Mouse (Mus musculus): ENCODE measurements around the gene Babam2.
A peak's percentile ranks its signal among the peaks of the same experiment; 100 is the strongest.

The Babam2 gene

DNA sequence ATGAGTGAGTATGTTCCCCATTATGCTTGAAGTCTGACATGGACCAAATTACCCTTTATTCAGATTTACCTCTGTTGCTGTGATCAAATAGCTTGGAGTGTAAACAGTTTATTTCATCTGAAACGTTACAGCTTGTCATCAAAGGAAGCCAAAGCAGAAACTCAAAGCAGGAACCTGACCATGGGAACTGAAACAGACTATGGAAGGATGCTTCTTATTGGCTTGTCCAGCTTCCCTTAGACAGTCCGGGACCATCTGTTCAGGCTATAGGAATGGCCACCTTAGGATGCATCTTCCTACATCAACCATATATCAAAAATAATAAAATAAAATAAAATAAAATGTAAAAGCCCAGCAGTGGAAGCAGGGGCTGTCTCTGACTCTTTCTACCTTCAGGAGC is 183.0 kb downstream of the Babam2 start:
- DNase-seq (ENCODE audit: low spot score in 2 of 2): no peak

- no peak for DNase-seq (ENCODE audit: low spot score in 2 of 2)
Observed at GRCm38 (mm10) chr5:31882297-31882696, 184.8 kb downstream of the Babam2 start.

- no peak for DNase-seq (ENCODE audit: low spot score in 2 of 2)
Observed at GRCm38 (mm10) chr5:31884962-31885361, 187.5 kb downstream of the Babam2 start.

- peak; percentile 57 to 58 for DNase-seq (ENCODE audit: low spot score in 2 of 2)
Observed at GRCm38 (mm10) chr5:31887590-31887989, 190.1 kb downstream of the Babam2 start.

DNA sequence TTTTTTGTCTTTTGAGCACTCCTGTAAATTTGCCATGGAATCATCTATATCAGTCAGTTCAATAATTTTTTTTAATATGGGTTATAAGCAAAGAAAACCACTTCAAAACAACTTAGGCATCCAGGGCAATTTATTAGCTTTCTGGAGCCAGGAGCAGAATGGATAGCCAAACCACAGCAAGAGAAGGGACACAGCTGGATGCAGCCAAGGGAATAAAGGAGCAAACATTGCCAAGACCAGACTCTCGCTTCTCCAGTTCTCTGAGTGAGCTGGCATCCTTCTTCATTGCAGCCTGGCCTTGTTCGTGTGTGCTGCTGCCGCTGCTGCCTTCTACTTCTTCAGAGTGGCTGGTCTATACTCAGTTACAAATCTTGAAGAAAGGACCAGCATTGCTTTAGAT is 190.9 kb downstream of the Babam2 start:
- no peak for DNase-seq (ENCODE audit: low spot score in 2 of 2)

GRCm38 (mm10) chr5:31892631-31893030 is 195.1 kb downstream of the Babam2 start:
- DNase-seq (ENCODE audit: low spot score in 2 of 2): no peak

GRCm38 (mm10) chr5:31899901-31900300 is 202.4 kb downstream of the Babam2 start:
- DNase-seq (ENCODE audit: low spot score in 2 of 2): no peak

- DNase-seq (ENCODE audit: low spot score in 2 of 2): no peak
Observed at GRCm38 (mm10) chr5:31902144-31902543, 204.7 kb downstream of the Babam2 start.

GRCm38 (mm10) chr5:31902891-31903290 is 205.4 kb downstream of the Babam2 start:
- no peak for DNase-seq (ENCODE audit: low spot score in 2 of 2)

DNA sequence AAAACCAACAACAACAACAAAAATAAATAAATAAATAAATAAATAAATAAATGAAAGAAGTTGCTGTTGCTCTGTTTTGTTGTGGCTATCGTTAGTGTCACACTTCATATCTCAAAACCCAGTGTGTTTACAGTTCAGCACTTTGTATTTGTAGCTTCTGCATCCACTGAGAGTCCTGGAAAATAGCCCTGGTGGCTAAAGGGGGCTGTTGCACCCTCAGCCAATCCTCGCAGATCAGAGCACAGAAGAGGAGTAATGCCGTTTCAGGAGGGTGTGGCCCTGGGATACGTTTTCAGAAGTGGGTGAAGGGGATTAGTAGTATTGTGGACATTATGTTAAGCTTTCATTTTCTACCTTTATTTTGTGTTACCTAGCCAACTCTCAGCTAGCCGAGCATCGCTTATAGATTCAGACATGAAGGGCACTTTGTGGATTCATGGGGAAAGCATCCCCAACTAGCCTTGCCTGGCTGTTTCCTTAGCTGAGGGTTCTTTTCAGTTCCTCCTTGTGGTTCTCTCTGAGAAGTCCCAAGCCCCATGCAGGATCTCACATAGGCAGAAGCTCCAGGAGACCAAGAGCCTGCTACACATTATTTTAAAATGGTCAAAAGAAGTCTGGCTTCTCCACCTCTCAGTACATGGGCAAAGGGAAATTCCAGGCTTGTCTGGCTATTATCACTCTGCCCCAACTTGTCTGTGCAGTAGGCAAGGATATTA is 207.6 kb downstream of the Babam2 start:
- DNase-seq (ENCODE audit: low spot score in 2 of 2): peak in 1 of 2 experiments; percentile 25

- DNase-seq (ENCODE audit: low spot score in 2 of 2): peak in 1 of 2 experiments; percentile 69
Observed at GRCm38 (mm10) chr5:31905808-31906207, 208.3 kb downstream of the Babam2 start.

GRCm38 (mm10) chr5:31906286-31906951 is 208.9 kb downstream of the Babam2 start:
- DNase-seq (ENCODE audit: low spot score in 2 of 2): peak in 1 of 2 experiments; percentile 15

DNA sequence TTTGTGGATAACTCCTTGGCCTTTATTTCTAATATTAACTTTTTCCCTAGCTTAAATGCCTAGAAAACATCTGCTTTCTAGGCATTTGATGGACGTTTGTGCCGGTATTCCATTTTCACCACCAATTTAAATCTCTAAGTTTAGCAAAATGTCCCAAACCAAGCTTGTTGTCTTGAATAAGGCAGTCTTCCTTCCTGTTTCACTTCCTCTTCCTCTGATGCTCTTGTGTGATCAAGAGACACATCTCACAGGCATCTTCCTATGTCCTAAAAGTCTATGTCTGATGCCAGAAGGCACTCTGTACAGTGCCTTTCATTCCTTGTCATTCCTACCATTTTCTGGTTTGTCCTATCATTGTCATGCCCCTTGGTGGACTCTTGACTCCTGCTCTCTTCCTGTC is 210.5 kb downstream of the Babam2 start:
- peak; percentile 55 to 68 for DNase-seq (ENCODE audit: low spot score in 2 of 2)

GRCm38 (mm10) chr5:31908818-31909217 is 211.3 kb downstream of the Babam2 start:
- no peak for DNase-seq (ENCODE audit: low spot score in 2 of 2)

DNA sequence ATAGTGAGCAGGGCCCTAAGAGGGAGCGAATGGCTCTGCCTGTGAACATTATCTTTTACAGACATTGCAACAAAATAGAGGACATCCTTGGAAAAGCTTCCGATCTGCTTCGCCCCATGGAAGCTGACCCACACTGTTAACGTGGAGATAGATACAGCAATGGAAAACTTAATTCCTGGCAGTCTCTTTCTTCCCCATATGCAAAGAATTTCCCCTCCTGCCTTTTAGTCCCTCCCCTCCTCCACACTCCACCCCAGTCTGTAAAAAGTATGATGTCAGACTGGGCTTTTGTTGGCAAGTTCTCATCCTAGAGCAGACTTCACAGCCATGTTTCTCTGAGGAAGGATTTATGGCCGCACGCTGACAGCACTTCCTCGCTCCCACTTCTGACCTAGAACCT is 218.8 kb downstream of the Babam2 start:
- DNase-seq (ENCODE audit: low spot score in 2 of 2): no peak

- DNase-seq (ENCODE audit: low spot score in 2 of 2): peak; percentile 62 to 70
Observed at GRCm38 (mm10) chr5:31918566-31918965, 221.1 kb downstream of the Babam2 start.

DNA sequence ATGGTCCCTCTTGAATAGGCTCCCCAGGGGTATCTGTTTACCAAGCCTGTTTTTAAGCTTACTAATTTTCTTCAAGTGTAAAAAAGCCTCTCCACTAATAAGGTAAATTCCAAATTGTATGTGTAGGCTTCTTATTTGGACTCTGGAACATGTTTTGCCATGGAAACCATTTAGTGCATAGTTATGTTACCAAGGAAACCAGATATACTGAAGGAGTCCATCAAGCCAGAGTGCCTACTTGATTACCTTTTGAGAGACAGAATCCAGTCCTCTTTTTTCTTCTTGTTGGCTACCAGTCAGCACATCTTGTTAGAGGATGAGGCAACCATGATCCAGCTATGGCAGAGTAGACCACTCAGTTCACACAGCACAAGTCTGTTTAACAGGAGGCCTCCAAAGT is 222.6 kb downstream of the Babam2 start:
- no peak for DNase-seq (ENCODE audit: low spot score in 2 of 2)

- no peak for DNase-seq (ENCODE audit: low spot score in 2 of 2)
Observed at GRCm38 (mm10) chr5:31920890-31921289, 223.4 kb downstream of the Babam2 start.

DNA sequence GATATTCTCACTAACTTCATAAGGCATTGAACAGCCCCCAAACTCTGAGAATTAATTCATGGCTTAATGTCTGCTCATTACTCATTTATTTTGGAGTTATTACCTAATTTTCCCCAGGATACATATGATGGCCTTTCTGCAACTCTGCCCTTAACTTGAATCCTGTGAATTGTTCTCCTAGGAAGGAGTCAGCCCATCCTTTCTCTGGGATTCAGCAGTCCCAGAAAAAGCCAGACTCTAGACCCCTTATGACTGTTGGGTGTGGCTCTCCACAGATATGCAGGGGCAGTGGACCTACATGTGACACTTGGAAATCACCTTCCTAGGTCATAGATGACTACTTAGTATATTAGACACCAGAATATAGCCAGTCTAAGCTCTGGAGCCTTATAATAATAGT is 226.6 kb downstream of the Babam2 start:
- DNase-seq (ENCODE audit: low spot score in 2 of 2): no peak

GRCm38 (mm10) chr5:31926551-31926950 is 229.1 kb downstream of the Babam2 start:
- peak in 1 of 2 experiments; percentile 20 for DNase-seq (ENCODE audit: low spot score in 2 of 2)

GRCm38 (mm10) chr5:31929007-31929406 is 231.5 kb downstream of the Babam2 start:
- DNase-seq (ENCODE audit: low spot score in 2 of 2): no peak

DNA sequence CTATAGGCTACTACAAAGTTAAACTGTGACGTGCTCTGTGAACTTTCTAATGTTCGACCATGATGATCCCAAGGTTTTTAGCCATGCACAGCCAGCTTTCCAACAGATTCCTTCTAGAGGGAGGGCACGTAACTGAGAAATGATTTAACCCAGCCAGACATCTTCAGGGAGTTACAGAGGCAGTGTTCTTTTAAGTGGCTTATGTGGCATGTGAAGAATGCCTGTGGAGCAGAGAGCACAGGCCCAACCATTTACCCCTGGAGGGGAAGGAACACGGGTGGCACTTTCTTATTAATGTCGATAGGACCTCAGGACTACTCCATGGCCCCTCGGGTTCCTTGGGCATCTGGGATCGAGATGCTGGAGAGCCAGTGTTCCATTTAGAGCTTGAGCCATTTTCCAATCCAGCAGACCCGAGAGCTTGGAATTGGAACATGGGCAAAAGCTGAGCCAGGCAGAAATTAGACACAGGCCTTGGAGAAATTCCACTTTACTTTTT is 233.7 kb downstream of the Babam2 start:
- DNase-seq (ENCODE audit: low spot score in 2 of 2): no peak

DNA sequence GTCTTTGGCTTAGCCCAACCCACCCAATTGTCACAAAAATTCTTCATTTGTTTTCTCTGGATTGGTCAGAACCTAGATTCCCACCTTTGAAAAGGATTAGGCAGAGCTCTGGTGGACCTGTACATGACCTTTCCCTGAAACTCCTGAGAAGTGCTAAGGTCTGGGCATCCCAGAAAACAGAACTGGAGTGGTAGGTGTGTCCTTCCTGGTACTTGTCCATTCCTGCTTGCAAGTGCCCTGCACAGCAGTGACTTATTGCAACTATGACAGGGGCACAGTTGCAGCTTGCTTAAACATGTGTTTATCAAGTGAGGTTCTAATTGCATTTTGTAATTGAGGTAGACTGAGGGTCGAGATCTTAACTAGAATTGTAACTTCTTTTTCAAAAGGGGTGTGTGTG is 234.2 kb downstream of the Babam2 start:
- no peak for DNase-seq (ENCODE audit: low spot score in 2 of 2)
